Mouse (Mus musculus) midbrain, embryonic 11.5 days (tissue): ENCODE data around the gene Thra. TPM values are rescaled to one million over a fixed set of nuclear protein-coding genes. Genes with fewer than 3 reads are reported as not detected.
A peak's percentile ranks its signal among the peaks of the same experiment; 100 is the strongest.

Source experiments
- ATAC-seq: fragments of 200-750 bp; cut with Nextera tagmentation; 2 replicates; pipeline ENCODE4 v1.8.0; 2017; ENCODE audit warnings: moderate TSS enrichment, moderate library complexity; ENCODE audit not compliant: low FRiP score
- DNase-seq: peaks from one replicate; pipeline ENCODE4 v3.0.0; 2015; ENCODE audit warnings: low spot score; ENCODE audit errors: missing footprints
- H3K27ac ChIP-seq: fragments of 300-500 bp; sonication (generic); 2 replicates; pipeline ENCODE4 v1.5.1; 2014; ENCODE audit warnings: low read depth, low read length
- H3K27me3 ChIP-seq: fragments of 300-500 bp; sonication (generic); 2 replicates; pipeline ENCODE4 v1.6.1; 2014; ENCODE audit warnings: mild to moderate bottlenecking, low read length, moderate library complexity, mixed read lengths; ENCODE audit not compliant: control insufficient read depth, insufficient read depth
- H3K36me3 ChIP-seq: fragments of 300-500 bp; sonication (generic); 2 replicates; pipeline ENCODE4 v1.6.1; 2014; ENCODE audit warnings: mild to moderate bottlenecking, low read length, moderate library complexity, mixed read lengths; ENCODE audit not compliant: control insufficient read depth, insufficient read depth
- H3K4me1 ChIP-seq: fragments of 300-500 bp; sonication (generic); 2 replicates; pipeline ENCODE4 v1.6.1; 2014; ENCODE audit warnings: low read length; ENCODE audit not compliant: control insufficient read depth, insufficient read depth
- H3K4me2 ChIP-seq: fragments of 300-500 bp; sonication (generic); 2 replicates; pipeline ENCODE4 v1.6.1; 2014; ENCODE audit warnings: mild to moderate bottlenecking, moderate library complexity
- H3K4me3 ChIP-seq: fragments of 300-500 bp; sonication (generic); 2 replicates; pipeline ENCODE4 v1.5.1; 2014; ENCODE audit warnings: low read depth, low read length
- H3K9ac ChIP-seq: fragments of 300-500 bp; sonication (generic); 2 replicates; pipeline ENCODE4 v1.6.1; 2014; ENCODE audit warnings: low read length
- H3K9me3 ChIP-seq: fragments of 300-500 bp; sonication (generic); 2 replicates; pipeline ENCODE4 v1.6.1; 2016; ENCODE audit warnings: low read length; ENCODE audit not compliant: control insufficient read depth
- WGBS: fragments of 180-500 bp; shearing (Covaris S2); extraction: QIAGEN DNeasy Blood & Tissue Kit; methylation state at CpG from one replicate; pipeline ENCODE4 v1.1.7; 2014; 5-methylcytosine and 5-hydroxymethylcytosine counted together
- polyA plus RNA-seq: library from polyadenylated mRNA; unstranded; fragments of >200 nt; fragmentation: Nextera tagmentation; extraction: Ambion mirVana; gene quantifications from 2 replicates; pipeline ENCODE4 v1.2.1, GENCODE M21; 2014

The Thra gene
- polyA plus RNA-seq, 1 experiment from 2014 or later: 23.7 TPM

DNA sequence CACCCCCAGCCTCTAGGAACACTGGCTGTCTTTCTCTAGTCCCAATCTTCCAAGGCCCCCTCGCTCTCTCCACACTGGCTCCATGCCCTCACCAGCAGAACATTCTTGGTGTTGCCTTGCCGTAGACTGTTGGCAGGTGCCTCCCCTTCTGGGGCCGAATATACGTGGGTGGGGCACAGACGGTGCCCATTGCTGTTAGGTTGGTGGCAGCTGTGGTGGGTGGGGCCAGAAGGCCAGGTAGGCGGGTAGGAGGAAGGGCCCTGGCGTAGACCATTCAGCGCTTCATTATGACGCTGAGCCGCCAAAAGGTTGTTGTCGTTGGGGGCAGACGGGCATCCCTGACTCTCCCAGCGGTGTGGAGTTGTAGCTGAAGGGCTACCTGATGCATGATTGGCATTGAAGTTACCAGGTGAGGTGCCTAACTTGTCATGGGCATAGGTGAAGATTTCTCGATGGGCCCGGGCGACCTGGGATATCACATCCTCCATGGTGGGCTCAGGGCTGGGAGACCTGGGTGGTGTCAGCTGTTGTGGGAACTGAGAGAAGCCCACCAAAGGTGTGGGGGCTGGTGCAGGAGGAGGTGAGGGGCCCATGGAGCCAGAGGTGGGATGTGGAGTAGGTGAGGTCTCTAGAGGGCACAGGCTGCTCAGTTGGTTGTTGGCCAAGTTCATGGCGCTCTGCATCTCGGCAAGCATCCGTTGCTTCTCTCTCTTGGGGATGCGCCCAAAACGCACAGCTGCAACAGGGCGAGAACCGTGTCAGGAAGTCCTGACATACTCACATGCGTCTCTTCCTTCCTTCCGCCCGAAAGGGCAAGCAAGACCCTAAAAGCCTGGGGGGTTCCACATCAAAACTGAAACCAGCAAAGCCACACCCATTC, 29.9 kb downstream of the Thra start:
- no peak overlapping the region for H3K4me3 ChIP-seq
- WGBS: 94% methylated on average over 26 of the region's 26 CpGs

DNA sequence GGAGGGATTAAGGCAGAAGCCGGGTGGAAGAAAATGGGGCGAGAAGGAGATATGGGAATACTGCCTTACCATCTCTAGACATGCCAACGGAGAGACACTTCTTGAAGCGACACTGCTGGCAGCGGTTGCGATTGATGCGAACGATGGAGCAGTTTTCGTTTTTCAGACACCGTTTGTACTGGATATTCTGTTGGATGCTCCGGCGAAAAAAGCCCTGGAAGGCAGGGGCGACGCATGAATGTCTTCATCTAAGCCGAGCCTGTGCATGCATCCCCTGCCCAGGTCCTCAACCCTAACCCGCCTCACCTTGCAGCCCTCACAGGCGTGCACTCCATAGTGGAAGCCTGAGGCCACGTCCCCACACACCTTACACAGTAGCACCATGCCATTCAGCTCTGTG, 30.7 kb downstream of the Thra start:
- WGBS: 94% methylated on average over 18 of the region's 18 CpGs
- Histone ChIP-seq H3K4me2 (no peak overlapping the region), H3K27ac (no peak overlapping the region), H3K4me1 (peaks cover 49% of the 10 kb centered on the region), H3K27me3 (peaks cover 3% of the 10 kb centered on the region; the same call in 1 of the 2 replicates), H3K4me3 (no peak overlapping the region), H3K9ac (no peak overlapping the region), H3K36me3 (no peaks in the 10 kb centered on the region), H3K9me3 (no peaks in the 10 kb centered on the region)
- ATAC-seq (no peak), DNase-seq (no peak)

More for the DNA sequence above, 29.9 kb downstream of the Thra start:
- H3K4me1 ChIP-seq: peaks cover 48% of the 10 kb centered on the region
- ATAC-seq: no peak
- no peak for DNase-seq
- H3K27me3 ChIP-seq: peaks cover 3% of the 10 kb centered on the region; the same call in 1 of the 2 replicates
- no peaks in the 10 kb centered on the region for H3K9me3 ChIP-seq
- no peak overlapping the region for H3K9ac ChIP-seq
- H3K36me3 ChIP-seq: no peaks in the 10 kb centered on the region
- H3K27ac ChIP-seq: no peak overlapping the region
- no peak overlapping the region for H3K4me2 ChIP-seq

DNA sequence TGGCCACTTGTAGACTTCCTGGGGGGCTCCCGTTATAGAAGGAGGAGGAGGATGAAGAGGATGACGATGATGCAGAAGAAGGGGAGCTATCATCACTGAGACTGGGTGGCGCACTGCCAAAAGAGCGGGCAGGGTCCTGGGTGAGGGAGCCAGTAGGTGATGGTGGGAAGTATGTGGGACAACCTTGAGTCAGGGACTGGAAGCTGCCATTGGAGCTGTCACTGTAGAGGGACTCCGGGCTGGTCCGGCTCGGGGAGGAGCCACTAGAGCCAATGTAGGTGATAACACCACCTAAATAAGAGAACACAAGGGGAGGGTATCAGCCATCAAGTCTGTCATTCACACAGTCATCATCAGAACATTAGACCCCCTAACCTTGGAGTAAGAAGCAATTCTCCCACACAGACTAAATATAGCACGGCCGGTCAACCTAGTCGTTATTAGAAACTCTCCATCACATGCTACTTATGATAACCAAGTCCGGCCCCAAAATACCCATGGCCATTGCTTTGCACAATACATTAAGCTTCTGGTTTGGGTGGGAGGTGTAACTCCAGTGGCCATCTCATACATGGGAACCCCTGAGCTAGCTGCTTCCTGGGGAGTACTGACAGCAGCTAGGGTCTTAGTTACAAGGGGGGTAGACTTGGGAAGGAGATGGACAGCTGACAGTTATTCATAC, 31.5 kb downstream of the Thra start:
- Histone ChIP-seq H3K27ac (no peak overlapping the region), H3K9ac (no peak overlapping the region), H3K4me2 (no peak overlapping the region), H3K36me3 (no peaks in the 10 kb centered on the region), H3K4me1 (peaks cover 51% of the 10 kb centered on the region), H3K9me3 (no peaks in the 10 kb centered on the region), H3K27me3 (peaks cover 3% of the 10 kb centered on the region; the same call in 1 of the 2 replicates), H3K4me3 (no peak overlapping the region)
- ATAC-seq: no peak
- 96% methylated on average over 11 of the region's 11 CpGs for WGBS
- DNase-seq: no peak

DNA sequence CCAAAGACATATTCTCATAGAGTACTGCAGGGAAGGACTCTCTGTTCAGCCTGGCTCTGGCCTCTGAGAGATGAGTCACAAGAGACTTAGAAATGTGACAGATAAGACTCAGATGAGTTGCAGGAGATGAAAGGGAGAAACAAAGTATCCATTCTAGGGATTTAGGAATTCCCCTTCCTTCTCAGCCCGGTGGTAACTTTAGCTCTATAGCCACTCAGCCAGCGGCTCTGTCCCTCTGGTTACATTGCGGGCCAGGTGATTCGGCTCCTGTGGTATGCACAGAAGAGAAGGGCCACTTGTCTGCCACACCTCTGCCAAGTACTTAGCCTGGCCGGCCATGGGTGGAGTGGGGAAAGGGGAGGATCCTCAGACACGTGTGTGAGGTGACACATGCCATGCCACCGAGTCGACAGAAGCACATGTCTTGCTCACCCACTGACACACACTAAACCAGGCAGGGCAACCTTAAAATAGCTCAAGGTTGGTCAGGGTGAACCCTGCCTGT, 32.3 kb downstream of the Thra start:
- DNase-seq: no peak
- H3K27me3 ChIP-seq: peaks cover 3% of the 10 kb centered on the region; the same call in 1 of the 2 replicates
- WGBS: 89% methylated on average over 8 of the region's 8 CpGs
- no peak overlapping the region for H3K27ac ChIP-seq
- no peak overlapping the region for H3K4me3 ChIP-seq
- H3K36me3 ChIP-seq: no peaks in the 10 kb centered on the region
- H3K9me3 ChIP-seq: no peaks in the 10 kb centered on the region
- ATAC-seq: no peak
- no peak overlapping the region for H3K4me2 ChIP-seq
- H3K4me1 ChIP-seq: peaks cover 48% of the 10 kb centered on the region
- H3K9ac ChIP-seq: no peak overlapping the region

DNA sequence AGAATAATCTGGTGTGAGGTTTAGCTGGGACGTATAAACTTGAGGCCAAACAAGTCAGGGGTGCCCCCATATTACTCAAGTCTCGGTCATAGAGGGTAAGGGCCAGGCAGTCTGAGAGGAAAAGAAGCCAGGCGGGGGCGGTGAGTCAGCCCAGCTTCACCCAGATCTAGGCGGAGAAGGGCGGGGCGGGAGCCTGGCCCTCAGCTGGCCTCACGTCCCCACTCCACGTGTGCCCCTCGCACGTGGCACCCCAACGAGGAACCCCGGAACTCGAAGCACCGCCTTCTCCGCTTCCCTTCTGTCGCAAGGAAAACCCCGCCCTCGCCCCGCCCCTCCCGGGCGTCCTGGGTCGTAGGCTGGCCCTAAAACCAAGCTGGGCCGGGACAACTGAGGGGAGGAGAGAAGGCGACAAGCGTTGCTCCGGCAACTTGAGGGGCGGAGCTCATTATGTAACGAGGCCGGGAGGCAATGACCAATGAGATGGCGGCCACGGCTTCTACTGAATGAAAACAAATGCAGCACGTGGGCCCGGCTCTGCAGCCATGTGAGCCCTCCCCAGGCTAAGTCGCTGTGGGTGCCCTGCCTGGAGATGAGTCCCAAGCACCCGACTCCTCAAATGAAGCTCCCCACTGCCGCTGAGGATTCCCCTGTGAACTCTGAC, 33.3 kb downstream of the Thra start:
- peak overlapping the region; percentile 56 for H3K4me2 ChIP-seq
- peaks cover 3% of the 10 kb centered on the region; the same call in 1 of the 2 replicates for H3K27me3 ChIP-seq
- DNase-seq: peak; percentile 98
- H3K9me3 ChIP-seq: no peaks in the 10 kb centered on the region
- H3K36me3 ChIP-seq: no peaks in the 10 kb centered on the region
- H3K4me1 ChIP-seq: peaks cover 40% of the 10 kb centered on the region
- H3K27ac ChIP-seq: no peak overlapping the region
- peak; percentile 88 for ATAC-seq
- WGBS: 1% methylated on average over 37 of the region's 37 CpGs
- H3K4me3 ChIP-seq: peak overlapping the region; percentile 24
- H3K9ac ChIP-seq: peak overlapping the region; percentile 4; the same call in 1 of the 2 replicates

DNA sequence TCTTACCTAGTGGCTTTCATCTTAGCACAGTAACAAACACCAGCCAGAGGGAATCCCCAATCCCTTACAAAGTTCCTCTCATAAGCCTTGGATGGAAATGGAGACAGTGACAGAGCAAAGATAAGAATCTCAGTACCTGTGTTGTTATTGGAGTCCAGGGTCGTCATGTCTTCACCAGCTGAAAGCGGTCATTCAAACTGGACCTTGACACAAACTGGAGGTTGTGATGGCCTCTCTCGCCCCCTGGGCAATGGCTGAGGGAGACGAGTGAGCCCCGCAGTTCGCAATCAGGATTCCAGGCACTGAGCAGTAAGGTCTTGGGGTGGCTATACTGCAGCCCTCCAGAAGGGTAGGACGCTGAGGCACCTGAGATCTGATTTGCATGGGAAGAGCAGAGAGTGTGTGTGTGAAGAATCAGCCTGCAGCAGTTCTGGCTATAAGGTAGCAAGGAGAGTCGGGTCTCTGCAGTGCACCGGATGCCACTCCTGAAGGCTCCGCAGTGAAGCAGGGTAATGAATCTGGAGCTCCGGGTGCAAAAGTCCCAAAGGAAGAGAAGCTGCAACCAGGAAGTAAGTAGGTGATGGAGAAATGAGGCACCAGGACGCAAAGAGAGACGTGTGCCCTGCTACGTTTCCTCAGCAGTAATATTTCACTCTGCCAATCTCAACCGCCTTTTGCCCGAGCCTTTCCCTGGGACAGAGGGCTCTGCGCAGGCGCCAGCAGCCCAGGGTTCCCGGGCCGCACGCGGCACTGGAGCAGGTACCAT, 34.3 kb downstream of the Thra start, which contains the start of gene Nr1d1:
TSS of gene Nr1d1 (minus strand) at position 752 of the 766 bp plus-strand sequence.
- Histone ChIP-seq H3K4me2 (peak within 1 kb of the TSS; percentile 56), H3K4me1 (peaks cover 40% of the 10 kb centered on the region), H3K9ac (peak within 1 kb of the TSS; percentile 49), H3K27me3 (peaks cover 3% of the 10 kb centered on the region; the same call in 1 of the 2 replicates), H3K36me3 (no peaks in the 10 kb centered on the region), H3K27ac (0 out of 2 replicates have a peak within 1 kb of the TSS, but pooled peaks have one; percentile 14), H3K4me3 (peak within 1 kb of the TSS; percentile 24), H3K9me3 (no peaks in the 10 kb centered on the region)
- 1% methylated on average over 22 of the region's 22 CpGs for WGBS
- ATAC-seq (no peak; the same call in 1 of the 2 replicates), DNase-seq (no peak)

DNA sequence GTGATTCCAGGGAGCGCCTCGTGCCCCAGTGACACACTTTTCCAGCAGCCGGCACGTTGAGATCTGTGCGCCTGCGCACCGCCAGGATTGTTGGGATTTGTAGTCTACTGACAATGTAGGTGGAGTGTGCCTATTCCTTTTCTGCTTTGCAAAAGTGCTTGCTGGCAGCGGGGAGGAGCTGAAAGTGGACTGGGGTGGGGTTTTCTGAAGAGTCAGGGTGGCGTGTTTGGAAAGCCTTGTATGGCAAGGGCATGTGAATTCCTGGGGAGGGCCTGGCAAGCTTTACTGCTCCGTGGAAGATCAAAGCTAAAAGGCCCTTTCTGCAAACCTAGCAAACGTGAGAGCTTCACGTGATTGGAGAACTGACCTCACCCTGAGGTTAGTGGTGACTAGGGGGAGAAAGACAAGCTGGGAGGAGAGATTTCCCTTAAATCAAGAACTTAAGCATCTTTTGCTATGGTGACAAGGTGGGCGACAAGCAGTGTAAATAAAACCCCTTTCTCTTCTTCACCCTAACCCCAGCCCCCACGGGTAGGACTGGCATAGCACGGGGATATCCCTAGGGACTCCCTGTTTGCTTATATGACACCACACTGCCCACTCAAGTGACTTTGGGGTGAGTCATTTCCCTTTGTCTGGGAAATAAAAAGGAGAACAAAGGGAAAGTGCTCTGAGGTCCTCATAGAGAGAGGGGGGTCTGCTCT, 35.1 kb downstream of the Thra start:
- Histone ChIP-seq H3K4me2 (peak overlapping the region; percentile 56), H3K9me3 (no peaks in the 10 kb centered on the region), H3K9ac (peak overlapping the region; percentile 49), H3K4me1 (peaks cover 40% of the 10 kb centered on the region), H3K27ac (0 out of 2 replicates have a peak overlapping the region, but pooled peaks have one; percentile 14), H3K4me3 (peak overlapping the region; percentile 24), H3K27me3 (peaks cover 3% of the 10 kb centered on the region; the same call in 1 of the 2 replicates), H3K36me3 (no peaks in the 10 kb centered on the region)
- WGBS: 8% methylated on average over 15 of the region's 15 CpGs
- ATAC-seq (peak; percentile 66), DNase-seq (peak; percentile 99)
